Mouse (Mus musculus) megakaryocyte progenitor cell, adult 5-6 weeks (primary cell): ENCODE data around the gene Pkd1. TPM values are rescaled to one million over a fixed set of nuclear protein-coding genes. Genes with fewer than 3 reads are reported as not detected.

ENCODE experiments used
- ATAC-seq: replicated peaks from 2 replicates; pipeline ENCODE4 v1.8.0; 2016; ENCODE audit warnings: mild to moderate bottlenecking, moderate TSS enrichment, inconsistent platforms; ENCODE audit not compliant: poor library complexity
- total RNA-seq, 2 experiments: library from RNA; stranded (forward) in 1 of 2; stranded (reverse) in 1 of 2; fragments of 157-497, 149-512 nt in 1 of 2; fragments of 200-1000 nt in 1 of 2; gene quantifications; 2 replicates each; pipeline versions ENCODE4 v1.2.3 to v1.2.4; 2015 to 2017

Gene Pkd1
- total RNA-seq, 2 experiments from 2014 or later: 10.6 to 15.1 TPM

DNA sequence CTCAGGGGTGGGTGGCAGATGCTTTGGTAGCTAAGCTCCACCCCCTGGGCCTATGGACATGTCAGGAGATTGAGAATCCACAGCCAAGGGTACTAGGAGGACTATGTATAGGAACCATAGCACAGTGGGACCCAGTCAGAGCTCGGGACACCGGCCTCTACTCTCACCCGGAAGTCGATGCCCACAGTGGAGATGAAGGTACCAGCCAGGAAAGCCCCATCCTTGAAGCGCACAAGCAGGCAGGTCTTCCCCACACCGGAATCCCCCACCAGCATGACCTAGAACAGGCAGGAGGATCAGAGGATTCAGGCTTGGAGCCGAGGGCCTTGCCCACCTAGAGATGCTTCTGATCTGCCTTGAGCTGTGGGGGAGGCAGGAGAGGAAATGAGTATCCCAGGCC lies 17.6 kb upstream of the Pkd1 start:
- no peak for ATAC-seq

DNA sequence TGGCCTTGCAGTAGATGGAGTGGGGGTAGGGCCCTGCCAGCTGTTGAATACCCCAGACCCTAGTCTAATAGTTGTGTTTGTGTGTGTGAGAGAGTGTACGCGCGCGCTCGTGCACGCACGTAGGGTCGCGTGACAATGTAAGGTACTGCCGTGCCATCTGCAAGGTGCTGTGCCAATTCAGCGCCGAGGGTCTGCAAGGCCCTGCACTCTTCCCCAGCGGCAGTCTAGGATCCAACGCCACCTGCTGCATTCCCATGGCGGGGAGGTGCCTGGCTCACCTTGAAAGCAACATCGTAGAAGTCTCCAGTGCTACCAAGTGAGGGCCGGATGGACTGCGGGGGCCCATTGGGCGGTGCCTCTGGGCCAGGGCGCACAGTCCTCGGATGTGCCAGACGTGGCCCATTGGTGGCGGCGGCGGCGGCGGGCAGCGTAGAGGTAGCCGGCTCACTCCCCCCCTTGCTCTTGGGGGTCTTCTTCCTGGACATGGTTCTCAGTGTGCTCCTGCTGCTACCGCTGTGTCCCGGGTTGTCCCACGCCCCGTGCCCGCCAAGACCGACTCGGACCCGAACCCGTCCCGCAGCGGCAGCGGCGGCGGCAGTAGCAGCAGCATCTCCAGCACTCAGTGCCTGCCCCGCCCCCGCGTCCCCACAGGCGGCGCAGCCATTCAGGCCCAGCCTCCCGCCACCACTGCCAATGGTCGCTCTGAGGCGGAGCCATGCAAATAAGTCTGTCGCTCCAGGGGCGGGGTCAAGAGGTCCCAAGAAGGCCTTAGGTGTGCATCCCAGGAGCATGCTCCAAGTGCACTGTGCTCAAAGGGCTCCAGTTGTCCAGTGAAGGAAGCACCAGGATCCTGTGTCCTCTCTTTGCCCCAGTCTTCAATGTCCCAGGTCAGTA lies 16.3 kb upstream of the Pkd1 start:
- peak; percentile 91 for ATAC-seq

GRCm38 (mm10) chr17:24534160-24534718 lies 15.4 kb upstream of the Pkd1 start, which contains the start of gene Rab26:
Rab26 (minus strand) TSS chr17:24534210.
- peak; percentile 9; the same call in 1 of the 2 replicates for ATAC-seq

DNA sequence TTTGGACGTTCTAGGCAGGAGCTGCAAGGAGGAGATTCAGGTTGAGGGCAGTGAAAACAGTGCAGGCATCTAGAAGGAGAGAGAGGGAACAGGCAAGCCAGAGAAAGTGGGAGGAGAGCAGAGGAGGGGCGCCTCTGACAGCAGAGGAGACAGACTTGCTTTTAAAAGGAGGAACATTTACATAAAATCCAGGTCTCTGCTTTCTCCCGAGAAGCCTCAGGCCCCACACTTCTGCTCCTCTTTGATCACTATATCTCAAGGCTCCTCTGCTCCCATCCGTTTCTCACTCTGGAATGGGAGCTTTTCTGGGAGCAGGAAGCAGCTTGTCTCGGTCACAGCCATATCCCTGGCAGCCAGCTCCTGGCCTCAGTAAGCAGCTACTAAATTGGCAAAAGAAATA lies 14.3 kb upstream of the Pkd1 start:
- no peak for ATAC-seq

- no peak for ATAC-seq
Observed at GRCm38 (mm10) chr17:24537536-24537935, 12.1 kb upstream of the Pkd1 start.

DNA sequence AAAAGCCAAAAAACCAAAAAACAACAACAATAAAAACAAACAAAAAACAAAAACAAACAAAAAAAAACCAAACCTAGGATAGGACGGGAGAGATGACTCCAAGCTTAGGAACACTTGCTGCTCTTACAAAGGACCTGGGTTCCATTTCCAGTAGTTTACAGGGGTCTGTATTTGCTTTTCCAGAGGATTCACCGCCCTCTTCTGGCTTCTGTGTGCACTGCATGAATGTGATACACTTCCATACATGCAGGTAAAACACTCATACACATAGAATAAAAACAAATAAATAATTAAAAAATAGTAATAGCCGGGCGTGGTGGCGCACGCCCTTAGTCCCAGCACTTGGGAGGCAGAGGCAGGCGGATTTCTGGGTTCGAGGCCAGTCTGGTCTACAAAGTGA lies 10.7 kb upstream of the Pkd1 start:
- peak; percentile 62 for ATAC-seq

DNA sequence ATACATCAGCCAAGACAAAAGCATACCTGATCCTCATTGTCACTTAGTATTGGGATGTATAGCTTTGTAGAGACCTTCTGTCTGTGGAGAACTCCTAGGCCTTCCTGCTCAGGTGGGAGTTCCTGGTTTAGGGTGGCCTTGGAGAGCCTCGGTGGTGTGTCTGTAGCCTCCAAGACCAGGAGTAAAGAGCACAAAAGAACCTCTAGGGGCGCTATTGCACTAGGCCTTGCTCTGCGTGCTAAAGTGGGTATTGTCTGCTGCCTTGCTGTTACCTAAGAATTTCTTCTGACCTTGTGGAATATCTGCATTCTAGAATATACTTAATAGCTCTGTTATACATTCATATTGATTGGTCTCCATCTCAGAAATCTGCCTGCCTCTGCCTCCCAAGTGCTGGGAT lies 9.3 kb upstream of the Pkd1 start:
- peak; percentile 99 for ATAC-seq

DNA sequence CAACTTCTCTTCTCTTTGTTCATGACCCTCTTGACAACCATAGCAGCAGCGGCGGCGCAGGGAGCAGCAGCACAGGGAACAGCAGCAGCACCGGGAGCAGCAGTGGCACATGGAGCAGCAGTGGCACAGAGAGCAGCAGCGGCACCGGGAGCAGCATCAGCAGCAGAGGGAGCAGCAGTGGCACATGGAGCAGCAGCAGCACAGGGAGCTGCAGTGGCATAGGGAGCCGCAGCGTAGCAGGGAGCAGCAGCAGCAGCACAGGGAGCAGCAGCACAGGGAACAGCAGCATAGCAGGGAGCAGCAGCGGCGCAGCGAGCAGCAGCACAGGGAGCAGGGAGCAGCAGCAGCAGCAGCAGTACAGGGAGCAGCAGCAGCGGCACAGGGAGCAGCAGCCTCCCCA lies 5.0 kb upstream of the Pkd1 start:
- ATAC-seq: no peak

DNA sequence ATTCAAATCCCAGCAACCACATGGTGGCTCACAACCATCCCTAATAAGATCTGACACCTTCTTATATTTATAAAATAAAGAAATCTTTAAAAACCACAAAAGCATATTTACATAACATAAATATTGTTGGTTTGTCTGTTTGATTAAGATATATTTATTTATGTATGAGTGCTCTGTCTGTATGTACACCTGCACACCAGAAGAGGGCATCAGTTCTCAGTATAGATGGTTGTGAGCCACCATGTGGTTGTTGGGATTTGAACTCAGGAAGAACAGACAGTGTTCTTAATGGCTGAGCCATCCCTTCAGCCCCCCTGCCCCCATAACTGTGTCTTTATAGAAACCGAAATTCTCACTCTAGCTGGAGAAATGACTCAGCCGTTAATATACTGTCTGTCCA lies 4.4 kb upstream of the Pkd1 start:
- no peak for ATAC-seq

GRCm38 (mm10) chr17:24546234-24546633 lies 3.4 kb upstream of the Pkd1 start:
- ATAC-seq: no peak

- 0 out of 2 replicates have a peak, but pooled peaks have one; percentile 17 for ATAC-seq
Observed at GRCm38 (mm10) chr17:24548435-24548834, 1.2 kb upstream of the Pkd1 start.

- ATAC-seq: peak; percentile 36
Observed at GRCm38 (mm10) chr17:24548921-24549617, 565 bp upstream of the Pkd1 start.

DNA sequence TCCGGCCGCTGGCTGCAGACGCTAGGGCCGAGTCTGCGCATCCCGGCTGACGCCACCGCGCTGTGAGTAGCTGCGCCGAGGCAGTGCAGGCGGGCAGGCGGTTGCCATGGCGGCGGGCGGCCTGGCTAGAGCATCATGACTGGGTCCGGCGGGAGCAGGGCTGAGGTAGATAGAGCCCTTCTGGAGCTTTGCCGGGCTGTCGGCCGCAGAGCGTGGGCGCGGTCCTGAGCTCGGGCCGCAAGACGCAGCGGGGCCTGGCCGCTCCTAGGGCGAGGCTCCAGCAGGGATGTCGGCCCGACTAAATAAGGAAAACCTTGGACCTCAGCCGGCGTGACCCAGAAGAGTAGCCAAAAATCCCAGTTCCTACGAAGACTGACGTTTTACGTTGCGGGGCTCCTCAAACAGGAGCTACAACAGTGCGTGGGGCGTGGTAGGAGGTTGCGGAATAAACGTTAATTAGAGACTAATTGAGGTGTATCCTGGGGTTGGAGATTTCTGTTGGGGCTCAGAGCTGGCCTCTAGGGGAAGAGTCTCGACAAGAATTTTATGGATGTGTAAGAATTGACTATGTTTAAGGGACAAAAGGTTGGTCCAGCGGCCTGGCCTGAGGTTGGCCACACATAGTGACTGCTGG lies 899 bp downstream of the Pkd1 start:
- ATAC-seq: peak; percentile 24; the same call in 1 of the 2 replicates

DNA sequence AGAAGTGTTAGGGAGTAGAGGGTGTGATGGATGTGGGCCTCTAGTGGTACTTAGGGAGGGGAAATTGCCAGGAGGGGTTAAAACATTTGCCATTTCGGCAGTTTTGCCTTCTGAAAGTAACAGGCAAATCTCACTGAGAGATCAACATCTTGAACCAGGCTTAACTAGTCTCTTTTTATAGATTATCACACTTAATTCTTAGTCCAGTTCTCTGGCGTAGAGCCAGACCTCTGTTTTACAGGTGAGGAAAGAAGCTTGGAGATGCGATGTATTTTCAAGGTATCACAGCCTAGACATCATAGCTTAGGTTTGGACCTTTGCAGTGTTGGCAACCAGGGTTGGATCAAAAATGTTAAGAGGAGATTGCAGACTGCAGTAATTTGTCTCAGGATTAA lies 1.4 kb downstream of the Pkd1 start:
- no peak for ATAC-seq

- ATAC-seq: no peak
Observed at GRCm38 (mm10) chr17:24557091-24557490, 7.5 kb downstream of the Pkd1 start.

DNA sequence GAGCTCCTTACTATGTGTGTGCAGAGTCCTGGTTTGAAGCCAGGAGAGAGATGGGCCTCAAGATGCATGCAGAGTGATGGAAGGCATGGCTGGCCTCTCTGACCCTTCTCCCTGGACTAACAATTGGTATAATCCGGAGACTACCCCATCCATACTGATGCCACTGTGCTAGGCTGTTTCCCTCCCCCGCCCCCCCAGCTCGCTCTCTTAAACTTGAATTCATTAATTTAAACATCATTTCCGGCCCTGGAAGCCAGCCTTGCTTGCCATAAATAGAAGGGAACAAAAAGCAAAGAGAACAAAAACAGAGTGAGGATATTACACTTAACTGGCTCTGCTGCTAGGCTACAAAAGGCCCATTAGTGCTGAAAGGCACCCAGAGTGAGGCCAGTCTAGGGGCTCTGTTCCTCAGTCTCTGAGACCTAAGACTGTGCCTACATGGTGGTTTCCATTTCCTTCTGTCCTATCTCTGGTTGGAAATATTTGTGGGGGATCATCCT lies 9.0 kb downstream of the Pkd1 start:
- no peak for ATAC-seq

DNA sequence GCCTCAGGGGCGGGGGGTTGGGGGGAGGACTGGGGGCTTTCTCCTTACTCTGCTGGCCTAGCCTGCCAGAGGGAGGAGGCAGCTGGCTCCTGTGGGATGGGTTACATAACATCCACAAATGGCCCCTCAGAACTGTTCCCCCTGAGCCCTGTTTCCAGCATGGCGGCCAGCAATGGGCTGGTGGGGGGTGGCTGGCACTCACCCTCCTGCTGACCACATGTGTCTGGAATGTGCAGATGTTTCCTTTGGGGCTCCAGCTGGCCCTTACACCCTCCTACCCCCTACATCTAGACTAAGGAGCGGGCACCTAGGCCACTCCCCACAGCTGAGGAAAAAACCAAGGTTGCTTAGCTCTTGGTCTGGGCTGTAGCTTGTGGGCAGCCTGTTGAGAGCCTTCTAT lies 9.5 kb downstream of the Pkd1 start:
- ATAC-seq: peak; percentile 61

GRCm38 (mm10) chr17:24560301-24561028 lies 10.8 kb downstream of the Pkd1 start:
- no peak for ATAC-seq

DNA sequence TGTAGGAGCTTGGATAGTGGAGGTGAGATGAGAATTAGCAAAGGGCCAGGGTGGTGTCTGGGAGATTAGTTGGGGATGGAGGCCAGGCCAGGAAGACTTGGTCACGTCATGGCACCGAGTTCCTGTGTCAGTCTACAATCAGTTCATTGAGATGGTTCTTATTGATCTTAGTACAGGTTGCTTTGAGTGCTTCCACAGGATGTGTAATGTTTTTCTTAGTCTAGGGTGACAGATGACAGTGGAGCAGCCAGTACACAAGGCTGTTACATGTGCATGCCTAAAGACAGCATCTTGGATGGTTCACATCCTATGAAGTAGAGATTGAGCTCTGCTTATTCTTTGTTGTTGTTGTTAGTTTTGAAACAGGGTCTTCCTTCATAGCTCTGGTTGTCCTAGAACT lies 12.0 kb downstream of the Pkd1 start:
- ATAC-seq: no peak

GRCm38 (mm10) chr17:24563638-24564037 lies 14.0 kb downstream of the Pkd1 start:
- ATAC-seq: peak; percentile 30; the same call in 1 of the 2 replicates
